Mouse (Mus musculus) testis, adult 2 months (tissue): Measurements from ENCODE around the gene Armh2. TPM values are rescaled to one million over a fixed set of nuclear protein-coding genes. Genes with fewer than 3 reads are reported as not detected.

Experiments used
- H3K27ac ChIP-seq: fragments of 200-500 bp; 2 replicates; pipeline ENCODE4 v1.5.1; 2012; ENCODE audit warnings: low read depth, low read length; ENCODE audit not compliant: control insufficient read depth, insufficient read depth
- H3K27me3 ChIP-seq: fragments of 200-500 bp; 2 replicates; pipeline ENCODE4 v1.6.1; 2012; ENCODE audit warnings: mild to moderate bottlenecking, low read length, moderate library complexity; ENCODE audit not compliant: control insufficient read depth, insufficient read depth
- H3K36me3 ChIP-seq: fragments of 200-500 bp; 2 replicates; pipeline ENCODE4 v1.6.1; 2012; ENCODE audit warnings: mild to moderate bottlenecking, low read length; ENCODE audit not compliant: control insufficient read depth, insufficient read depth
- H3K4me1 ChIP-seq: fragments of 200-500 bp; 2 replicates; pipeline ENCODE4 v1.6.1; 2012; ENCODE audit warnings: low read length; ENCODE audit not compliant: control insufficient read depth, insufficient read depth
- H3K4me3 ChIP-seq: fragments of 200-500 bp; 2 replicates; pipeline ENCODE4 v1.5.1; 2012; ENCODE audit warnings: low read depth, mild to moderate bottlenecking, low read length, moderate library complexity, mixed read lengths; ENCODE audit not compliant: control insufficient read depth
- CTCF ChIP-seq: fragments of 200-500 bp; IDR thresholded peaks from 2 replicates; pipeline ENCODE4 v1.5.1; 2012; ENCODE audit warnings: low read depth, mild to moderate bottlenecking, inconsistent platforms, low read length, moderate library complexity; ENCODE audit not compliant: control insufficient read depth, insufficient read depth, insufficient replicate concordance
- POLR2A ChIP-seq: fragments of 200-500 bp; IDR thresholded peaks from 2 replicates; pipeline ENCODE4 v1.6.1; 2012; ENCODE audit warnings: low read depth, mild to moderate bottlenecking, inconsistent platforms, low read length, moderate library complexity; ENCODE audit not compliant: control insufficient read depth
- polyA plus RNA-seq: library from polyadenylated mRNA; depleted of rRNA; stranded (reverse); fragments of >200 nt; gene quantifications from 2 replicates; pipeline ENCODE4 v1.2.3, GENCODE M21; 2012; rRNA removed

Armh2 gene
- polyA plus RNA-seq, 1 experiment: 82.7 TPM

GRCm38 (mm10) chr13:24792411-24793045 lies 51.5 kb downstream of the Armh2 start:
- Histone ChIP-seq H3K4me1 (0 out of 2 replicates have a peak, but pooled peaks cover 2% of the 10 kb centered on the region), H3K36me3 (no peaks in the 10 kb centered on the region), H3K4me3 (no peak overlapping the region), H3K27ac (no peak overlapping the region), H3K27me3 (no peaks in the 10 kb centered on the region)
- no peak for TF ChIP-seq POLR2A
- no peak for TF ChIP-seq CTCF

Other genes starting within 250 kb of the Armh2 start
- 1.9 and 2.1 TPM in 2 replicates for gene Ripor2, start 159.0 kb upstream of the Armh2 start, polyA plus RNA-seq
- gene Gmnn, start 20.7 kb downstream of the Armh2 start, polyA plus RNA-seq: 10.0 and 11.0 TPM in 2 replicates
- 51.9 and 60.0 TPM in 2 replicates for gene BC005537, start 60.4 kb downstream of the Armh2 start, polyA plus RNA-seq
- gene Acot13, start 90.3 kb downstream of the Armh2 start, polyA plus RNA-seq: 8.4 and 10.2 TPM in 2 replicates
- gene Tdp2, start 90.4 kb downstream of the Armh2 start, polyA plus RNA-seq: 16.3 and 21.0 TPM in 2 replicates
- 1.5 and 1.6 TPM in 2 replicates for gene D130043K22Rik, start 103.9 kb downstream of the Armh2 start, polyA plus RNA-seq
- 0.58 and 0.83 TPM in 2 replicates for gene Aldh5a1, start 196.4 kb downstream of the Armh2 start, polyA plus RNA-seq
- gene Gpld1, start 201.9 kb downstream of the Armh2 start, polyA plus RNA-seq: 1.3 TPM in 2 replicates